Mouse (Mus musculus): ENCODE data around the gene Ccdc142.

The Ccdc142 gene

DNA sequence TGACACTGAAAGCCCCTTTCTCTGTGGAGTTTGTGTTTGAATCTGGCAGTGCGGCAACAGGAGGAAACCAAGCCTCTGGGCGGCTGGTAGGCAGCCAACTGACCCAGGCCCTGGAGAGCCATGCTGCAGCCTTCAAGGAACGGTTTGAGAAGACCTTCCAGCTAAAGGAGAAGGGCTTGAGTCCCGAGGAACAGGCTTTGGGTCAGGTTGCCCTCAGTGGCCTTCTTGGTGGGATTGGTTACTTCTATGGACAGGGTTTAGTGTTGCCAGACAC, 15.7 kb downstream of the Ccdc142 start:
- in situ Hi-C loops (cut with MboI, MseI), result no loop called here

DNA sequence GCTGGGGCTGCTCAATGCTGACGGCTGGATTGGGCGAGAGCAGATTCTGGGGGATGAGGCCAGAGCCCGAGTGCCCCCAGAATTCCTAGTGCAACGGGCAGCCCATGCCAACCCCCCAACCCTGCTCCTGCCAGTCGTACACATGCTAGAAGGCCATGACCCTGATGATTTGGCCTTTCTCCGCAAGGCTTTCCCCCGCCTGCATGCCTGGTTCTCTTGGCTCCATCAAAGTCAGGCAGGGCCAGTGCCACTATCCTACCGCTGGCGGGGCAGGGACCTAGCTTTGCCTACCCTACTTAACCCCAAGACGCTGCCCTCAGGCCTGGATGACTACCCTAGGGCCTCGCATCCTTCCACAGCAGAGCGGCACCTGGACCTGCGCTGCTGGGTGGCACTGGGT, 16.2 kb downstream of the Ccdc142 start:
- in situ Hi-C loops (cut with MboI, MseI), result no loop called here

DNA sequence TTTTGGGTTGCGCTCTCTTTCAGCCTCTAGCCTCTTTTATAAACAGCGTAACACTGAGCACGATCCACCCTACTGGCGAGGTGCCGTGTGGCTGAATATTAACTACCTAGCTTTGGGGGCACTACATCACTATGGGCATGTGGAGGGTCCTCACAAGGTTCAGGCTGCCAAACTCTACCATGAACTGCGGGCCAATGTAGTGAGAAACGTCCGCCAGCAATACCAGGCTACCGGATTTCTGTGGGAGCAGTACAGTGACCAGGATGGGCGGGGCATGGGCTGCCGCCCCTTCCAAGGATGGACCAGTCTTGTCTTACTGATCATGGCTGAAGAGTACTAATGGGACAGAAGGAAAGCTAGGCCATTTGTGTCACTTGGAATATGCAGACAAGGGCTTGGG, 17.0 kb downstream of the Ccdc142 start:
- in situ Hi-C loops (cut with MboI, MseI), result no loop called here

DNA sequence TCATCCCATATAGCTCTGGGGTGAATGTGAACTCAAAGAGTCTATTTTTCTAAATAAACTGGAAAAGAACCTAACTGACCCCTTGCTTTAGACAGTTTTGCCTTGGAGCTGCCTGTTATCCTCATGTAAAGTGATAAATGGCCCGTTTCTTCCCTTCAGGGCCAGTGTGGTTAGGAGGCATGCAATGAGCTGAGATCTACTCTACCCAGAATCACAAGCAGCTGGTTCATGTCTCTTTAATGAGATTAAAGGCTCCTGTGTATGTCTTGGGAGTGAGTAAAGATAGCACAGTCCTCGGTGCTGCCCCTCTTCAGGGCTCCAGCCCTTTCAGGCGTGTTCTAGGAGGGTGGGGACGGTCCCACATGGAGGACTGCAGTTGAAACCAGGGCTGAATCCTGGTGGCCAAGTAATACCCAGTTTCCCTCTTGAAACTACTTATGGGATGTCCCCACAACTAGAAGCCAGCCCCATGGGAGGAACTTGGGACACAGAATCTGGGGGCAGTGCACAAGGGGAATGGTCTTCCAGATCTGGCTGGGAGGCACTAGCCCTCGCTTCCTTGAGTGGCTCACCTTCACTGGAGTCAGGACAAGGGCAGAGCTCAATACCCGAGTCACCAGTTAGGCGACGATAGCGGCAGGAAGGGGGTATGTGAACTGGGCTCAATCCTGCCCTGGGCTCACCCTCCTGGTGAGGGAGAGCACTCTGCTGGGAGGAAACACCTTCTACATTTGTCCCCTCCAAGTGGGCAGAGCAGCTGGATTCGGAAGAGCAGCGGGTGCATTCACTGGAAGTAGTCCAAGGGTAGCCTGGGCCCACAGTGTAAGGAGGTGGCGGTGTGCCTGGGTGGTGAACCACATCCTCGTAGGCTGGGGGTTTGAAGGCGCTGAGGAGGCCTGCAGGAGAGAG, 17.7 kb downstream of the Ccdc142 start:
- in situ Hi-C loops (cut with MboI, MseI), result no loop called here

DNA sequence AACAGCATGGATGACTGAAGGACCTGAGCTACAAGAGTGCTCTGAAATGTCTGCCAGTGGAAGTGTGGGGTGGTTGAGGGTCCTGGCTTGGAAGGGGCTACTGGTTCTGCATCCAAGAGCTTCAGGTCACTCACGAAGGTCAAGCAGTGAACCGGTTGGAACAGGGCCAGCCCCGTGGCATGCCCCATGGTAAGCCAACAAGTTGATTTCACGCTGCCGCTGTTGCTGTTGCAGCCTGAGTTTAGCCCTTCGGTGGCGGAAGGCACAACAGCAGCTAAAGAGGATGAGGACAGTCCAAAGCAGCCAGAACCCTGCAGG, 18.3 kb downstream of the Ccdc142 start:
- in situ Hi-C loops (cut with MboI, MseI), result no loop called here

DNA sequence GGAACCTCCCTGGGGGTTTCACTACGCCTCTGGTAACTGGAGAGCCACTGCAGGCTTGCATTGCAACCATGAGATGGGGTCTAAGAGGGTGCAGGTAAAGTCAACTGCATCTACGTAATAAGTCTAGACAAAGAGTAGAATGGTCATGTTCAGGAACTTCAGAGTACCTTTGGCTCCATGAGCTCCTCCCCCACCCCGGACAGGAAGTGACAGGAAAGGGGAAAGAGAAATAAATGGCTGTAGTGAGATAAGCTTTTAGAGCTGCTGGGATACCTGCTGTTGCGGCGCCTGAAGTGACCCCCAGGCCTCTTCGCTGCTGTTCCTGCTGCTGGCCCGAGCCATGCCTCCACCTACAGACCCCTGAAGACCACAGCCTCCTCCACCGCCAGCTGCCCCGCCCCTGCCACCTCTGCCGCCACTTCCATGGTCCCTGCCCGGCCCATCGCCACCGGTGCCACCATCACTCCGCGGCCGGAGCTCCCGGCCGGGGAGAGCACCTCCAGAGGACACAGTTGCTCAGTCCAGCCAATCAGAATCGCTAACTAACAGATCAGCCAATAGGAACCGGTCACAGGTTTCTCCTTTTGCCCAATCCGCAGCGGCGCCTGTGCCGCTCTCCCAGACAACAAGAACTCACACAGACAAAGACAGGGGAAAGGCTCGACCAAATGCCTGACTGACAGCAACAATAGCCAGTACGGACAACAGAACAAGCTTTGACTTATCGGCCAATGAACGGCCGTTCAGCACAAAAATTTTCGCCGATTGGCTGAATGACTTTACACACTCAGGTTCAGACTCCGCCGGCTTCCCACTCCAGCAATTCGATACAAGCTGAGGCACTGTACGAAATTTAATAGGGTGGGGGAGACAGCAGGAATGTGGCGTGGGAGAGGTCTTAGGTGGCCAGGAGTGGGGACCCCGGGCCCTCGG, 19.8 kb downstream of the Ccdc142 start, which contains the start of gene Wbp1:
Gene Wbp1, minus strand, starts transcription at position 630 of the 933 bp plus-strand sequence.
- in situ Hi-C loops (cut with MboI, MseI), result no loop called here

DNA sequence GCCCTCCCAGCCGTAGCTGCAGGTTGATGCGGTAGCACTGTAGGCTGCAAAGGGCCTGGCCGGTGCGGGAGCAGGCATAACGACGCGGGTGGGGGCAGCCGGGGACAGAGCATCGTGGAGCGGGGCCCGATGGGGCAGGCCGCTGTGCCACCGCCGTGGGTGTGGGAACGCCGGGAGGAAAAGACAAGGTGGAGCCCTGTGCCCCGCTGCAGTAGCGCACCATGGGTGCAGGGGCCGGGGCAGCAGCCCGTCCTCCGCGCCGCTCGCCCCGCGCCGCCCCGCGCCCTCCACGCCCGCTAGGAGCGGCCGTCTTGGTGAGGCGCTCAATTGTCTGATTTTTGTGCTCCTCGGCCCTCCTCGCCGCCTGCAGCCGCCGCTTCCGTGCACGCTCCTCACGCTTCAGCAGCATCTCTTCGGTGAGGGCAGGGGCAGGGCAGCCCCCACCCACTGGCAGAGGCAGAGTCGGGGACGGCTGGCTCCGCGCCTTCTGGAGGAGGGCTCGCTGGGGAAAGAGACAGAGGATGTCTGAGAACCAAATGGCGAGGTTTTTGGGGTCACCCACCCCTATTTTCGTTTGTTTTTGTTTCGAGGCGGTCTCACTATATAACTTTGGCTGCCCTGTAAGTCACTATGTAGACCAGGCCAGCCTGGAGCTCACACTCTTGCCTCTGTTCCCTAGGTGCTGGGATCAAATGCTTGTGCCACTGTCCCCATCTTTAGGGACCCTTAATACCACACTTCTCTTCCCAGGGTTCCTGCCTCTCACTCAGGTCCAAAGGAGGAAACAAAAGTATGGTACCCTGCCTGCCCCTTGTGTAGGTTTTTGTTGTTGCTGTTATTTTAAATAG, 20.7 kb downstream of the Ccdc142 start:
- in situ Hi-C loops (cut with MboI, MseI), result no loop called here

DNA sequence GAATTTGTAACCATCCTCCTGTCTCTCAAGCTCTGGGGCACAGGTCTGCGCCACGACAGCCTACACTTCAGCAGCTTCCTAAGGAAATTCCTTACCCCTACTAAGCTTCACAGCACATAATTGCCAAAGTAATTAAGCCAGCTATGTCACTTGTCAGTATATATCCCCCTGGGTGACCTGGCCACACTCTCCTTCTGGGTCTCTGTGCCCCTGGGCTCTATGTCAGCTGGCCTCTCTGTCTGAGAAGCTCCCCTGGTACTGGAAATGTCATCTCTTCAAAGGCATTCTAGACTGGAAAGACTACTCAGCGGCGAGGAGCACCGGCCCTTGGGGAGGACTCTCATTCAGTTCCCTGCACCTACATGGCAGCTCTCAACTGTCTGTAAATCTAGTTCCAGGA, 21.6 kb downstream of the Ccdc142 start:
- in situ Hi-C loops (cut with MboI, MseI), result no loop called here

DNA sequence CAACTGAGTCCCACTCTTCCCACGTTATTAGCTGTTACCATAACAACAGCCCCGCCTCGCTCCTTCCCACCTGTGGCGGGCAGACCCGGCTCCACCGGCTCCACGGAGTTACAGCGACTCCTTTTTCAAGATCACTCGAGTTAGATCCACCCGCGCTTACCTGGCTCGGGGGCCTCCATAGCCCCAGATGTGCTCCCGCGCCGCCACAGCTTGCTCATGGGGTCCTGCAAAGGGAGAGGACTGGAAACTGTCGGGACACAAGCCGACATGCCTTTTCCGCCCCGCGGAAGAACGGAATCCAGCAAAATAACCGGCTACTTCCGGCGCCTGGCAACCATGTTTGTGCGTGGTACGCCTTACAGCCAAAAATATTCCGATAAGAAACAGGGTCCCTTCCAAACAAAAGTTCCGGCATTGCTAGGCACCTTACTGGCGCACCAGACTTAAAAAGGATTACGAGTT, 23.5 kb downstream of the Ccdc142 start:
- in situ Hi-C loops (cut with MboI, MseI), result no loop called here

DNA sequence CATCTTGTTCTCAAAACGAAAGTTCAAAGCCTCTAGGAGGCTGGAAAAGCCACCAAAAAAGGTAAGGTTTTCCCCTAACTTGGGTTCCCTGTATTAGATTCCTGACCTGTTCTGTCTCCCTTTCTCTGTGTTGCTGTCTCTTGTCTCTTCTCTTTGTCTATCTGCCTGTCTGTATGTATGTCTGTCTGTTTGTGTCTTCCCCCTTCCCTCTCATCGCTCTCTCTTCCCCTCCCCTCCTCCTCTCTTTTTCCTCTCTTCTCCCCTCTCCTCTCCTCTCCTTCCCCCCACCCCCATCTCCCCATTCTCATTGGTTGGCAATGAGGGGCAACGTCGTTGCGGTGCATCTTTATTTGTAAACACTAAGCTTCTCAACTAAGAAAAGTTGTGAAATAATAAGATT, 23.9 kb downstream of the Ccdc142 start, which contains the start of gene Ino80b:
Gene Ino80b, minus strand, starts transcription at position 101 of the 400 bp plus-strand sequence.
- in situ Hi-C loops (cut with MboI, MseI), result no loop called here

DNA sequence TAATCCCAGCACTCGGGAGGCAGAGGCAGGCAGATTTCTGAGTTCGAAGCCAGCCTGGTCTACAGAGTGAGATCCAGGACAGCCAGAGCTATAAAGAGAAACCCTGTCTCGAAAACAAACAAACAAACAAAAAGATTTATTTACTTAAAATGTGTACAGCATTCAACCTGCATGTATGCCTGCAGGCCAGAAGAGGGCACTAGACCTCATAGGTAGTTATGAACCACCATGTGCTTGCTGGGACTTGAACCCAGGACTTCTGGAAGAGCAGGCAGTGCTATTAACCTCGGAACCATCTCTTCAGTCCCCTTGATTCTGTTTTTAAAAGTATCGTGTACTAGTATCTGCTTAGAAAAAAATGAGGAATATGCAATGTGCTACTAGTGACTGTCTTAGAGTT, 26.0 kb downstream of the Ccdc142 start:
- in situ Hi-C loops (cut with MboI, MseI), result no loop called here

DNA sequence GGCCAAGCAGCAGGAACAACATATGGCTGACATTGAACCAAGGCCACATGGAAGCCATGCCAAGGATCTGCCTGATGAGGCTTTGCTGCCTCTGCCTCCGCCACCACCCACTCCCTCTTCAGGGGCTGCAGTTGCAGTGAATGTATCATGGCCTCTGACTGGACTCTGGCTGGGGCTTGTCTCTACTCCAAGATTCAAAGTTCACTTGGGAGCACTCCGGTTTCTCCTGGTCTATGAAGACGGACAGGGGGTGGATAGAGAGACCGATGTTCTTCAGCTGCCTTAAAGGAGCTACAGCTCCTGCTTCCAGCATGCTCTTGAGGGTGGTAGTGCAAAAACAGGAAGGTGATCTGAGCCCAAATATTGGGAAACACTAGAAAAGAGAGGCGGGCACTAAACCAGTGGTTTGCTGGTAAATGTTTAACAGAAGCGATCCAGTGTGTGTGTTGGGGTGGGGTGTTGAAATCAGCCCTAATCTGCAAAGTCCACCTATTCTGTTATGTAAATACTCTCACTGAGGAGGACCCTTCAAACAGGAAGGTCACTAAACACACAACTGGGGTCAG, 30.2 kb downstream of the Ccdc142 start:
- in situ Hi-C loops (cut with MboI, MseI), result no loop called here

DNA sequence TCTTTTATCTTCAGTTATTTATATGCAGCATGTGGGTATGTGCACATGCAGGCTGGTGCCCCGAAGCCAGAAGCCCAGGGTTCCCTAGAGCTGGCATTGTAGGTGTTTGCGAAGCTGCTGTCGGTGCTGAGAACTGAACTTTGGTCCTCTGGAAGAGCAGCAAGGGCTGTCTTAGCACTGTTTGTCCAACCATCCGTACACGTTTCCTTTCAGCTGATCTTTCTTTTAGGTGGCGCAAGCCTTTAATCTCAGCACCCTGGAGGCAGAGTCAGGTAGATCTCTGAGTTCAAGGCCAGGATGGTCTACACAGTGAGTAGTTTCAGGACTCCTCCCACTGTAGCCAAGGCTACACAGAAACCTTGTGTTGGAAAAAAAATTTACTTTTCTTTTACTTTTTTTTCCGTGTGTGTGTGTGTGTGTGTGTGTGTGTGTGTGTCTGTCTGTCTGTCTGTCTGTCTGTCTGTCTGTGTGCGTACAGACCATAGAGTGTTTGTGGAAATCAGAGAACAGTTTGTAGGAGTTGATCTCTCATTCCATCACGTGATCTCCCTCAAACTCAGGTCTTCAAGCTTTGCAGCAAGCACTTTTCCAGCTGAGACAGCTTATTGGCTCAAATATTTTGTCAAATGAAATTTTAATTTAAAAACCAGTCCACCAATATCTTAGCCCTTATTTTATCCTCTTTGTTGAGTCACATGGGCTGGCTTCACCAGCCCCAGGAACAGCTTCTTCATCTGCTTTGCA, 30.9 kb downstream of the Ccdc142 start:
- in situ Hi-C loops (cut with MboI, MseI), result no loop called here

DNA sequence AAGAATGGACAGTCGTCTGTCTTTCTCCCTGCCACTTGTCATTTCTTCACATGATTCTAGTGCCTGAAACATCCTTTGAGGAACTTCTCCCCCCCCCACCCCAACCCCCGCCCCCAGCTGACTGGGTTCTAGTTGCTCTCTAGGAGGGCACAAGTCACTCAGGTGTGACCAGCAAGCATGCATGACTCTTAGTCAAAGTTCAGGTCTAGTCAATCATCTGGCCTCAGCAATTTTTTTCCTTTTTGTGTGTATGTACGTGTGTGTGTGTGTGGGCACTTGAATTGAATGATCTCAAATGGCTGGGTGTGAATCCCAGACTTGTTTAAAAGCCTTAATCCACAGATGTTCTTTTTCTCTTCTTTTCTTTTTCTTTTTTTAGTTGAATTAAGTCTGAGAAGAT, 32.8 kb downstream of the Ccdc142 start:
- in situ Hi-C loops (cut with MboI, MseI), result no loop called here

DNA sequence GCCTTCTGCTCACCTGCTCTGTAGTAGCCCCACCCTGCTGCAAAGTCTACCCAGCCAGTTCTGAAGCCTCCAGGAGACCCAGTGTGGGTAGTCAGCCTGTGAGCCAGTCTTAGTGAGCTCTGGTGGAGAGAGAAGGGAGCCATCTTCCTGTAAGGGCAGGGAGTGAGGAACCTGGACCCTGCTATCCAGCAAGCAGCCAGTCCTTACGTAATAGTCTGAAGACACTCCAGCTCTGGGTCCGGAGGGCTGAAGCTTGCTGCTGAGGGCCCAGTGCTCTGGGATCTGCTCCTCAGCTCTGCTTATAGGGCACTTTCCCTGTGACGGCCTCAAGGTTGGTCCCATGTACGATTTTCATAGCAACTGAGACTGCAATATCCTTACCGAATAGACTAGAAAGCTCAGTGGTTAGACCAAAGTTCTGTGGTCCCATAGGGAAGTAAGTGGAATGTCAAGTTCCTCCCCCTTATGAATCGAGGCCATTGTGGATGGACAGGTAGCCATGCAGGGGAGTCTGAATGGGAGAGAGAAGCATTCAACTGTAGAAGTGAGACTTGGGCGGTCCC, 33.6 kb downstream of the Ccdc142 start, which contains the start of gene Rtkn:
Gene Rtkn, plus strand, starts transcription at position 513 of the 563 bp plus-strand sequence.
- in situ Hi-C loops (cut with MboI, MseI), result no loop called here

DNA sequence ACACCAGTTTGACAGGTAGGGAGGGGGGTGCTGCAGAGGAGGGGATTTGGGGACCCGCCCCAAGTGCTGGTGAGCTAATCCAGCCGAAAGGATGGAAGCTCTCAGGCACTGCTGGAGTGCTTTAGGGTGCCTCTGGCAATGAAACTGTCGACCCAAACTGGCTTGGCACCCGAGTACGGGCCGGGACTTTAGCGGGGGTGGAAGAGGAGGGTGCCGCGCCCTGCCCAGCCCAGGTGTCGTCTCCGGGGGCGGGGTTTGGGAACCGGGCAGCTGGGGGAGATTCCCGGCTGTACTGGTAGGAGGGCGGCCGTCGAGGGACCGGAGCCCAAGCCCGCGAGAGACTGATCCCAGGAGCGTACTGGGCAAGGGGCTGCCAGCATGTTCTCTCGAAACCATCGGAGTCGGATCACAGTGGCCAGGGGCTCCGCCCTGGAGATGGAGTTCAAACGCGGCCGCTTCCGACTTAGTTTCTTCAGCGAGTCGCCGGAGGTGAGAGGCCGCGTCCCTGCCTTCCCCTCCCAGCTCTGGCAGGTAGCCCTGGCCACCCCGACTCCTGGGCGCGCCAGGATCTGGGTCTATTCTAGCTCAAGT, 34.3 kb downstream of the Ccdc142 start:
- in situ Hi-C loops (cut with MboI, MseI), result no loop called here

DNA sequence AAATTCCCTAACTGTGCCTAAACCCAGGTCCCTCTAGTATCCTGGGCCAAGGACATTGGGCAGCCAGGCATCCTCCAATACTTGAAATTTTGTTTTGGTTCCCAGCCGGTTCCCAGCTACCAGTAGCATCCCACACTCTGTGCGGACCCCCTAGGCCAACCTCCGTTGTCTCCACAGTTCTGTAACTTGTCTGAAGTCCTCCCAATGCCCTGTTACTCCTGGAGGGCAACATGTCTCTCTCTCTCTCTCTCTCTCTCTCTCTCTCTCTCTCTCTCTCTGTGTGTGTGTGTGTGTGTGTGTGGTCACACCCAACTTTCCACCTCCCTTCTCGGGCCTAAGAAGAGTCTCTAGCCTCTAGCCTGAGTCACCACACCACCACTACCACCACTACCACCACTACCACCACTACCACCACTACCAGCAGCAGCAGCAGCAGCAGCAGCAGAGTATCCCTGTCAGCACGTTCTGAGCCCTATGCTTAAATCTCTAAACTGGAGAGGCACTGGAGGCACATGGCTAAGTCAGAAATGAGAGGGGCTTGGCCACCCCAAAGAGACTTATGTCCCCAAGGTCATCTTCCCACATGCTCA, 35.0 kb downstream of the Ccdc142 start:
- in situ Hi-C loops (cut with MboI, MseI), result no loop called here

DNA sequence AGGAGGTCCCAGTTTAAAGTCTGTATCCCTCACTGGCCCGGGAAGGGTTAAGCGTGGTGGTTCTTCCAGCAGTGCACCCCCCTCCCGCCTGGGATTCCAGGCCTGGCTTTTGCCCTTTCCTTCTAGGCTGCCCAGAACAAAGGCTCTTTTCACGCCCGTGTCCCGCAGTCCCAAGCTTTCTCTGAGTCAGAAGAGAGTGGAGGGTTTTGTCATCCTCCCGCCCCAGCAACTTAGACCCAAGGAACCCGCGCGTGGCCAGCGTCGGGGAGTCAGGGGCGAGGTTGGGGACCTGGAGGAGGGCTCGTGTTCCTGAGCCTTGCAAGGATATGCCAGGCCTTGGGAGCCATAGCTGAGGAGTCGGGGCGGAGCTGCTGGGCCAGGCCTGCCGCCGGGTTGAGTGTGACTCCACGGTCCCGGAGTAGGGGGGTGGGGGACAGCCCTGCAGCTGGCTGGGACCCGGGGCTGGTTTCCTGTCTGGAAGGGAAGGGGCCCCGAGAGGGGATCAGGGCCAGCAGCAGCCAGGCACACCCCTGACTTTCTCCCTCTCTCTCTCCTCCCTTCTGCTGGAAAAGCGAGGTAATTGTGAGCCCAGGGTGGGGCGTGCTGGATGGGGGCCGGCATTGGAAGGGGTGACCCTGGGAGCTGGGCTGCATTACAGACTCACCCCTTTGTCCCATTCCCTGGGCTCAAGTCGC, 35.6 kb downstream of the Ccdc142 start:
- in situ Hi-C loops (cut with MboI, MseI), result no loop called here

DNA sequence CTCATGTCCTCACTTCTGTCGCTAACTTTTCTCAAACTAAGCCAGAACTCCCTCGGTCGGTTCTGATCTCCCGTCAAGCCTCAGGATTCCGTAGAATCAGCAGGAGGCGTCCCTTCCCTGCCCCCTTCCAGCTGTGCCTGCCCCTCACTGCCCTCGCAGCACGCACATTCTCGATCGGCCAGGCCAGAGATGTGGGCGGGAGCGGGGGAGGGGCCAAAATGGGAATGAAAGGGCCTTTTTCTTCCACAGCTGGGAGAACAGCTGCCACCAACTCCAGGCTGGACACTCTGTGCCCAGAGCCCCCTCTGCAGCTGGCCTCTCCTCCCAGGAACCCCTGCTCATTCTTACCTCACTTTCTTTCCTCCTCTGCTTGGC, 36.2 kb downstream of the Ccdc142 start:
- in situ Hi-C loops (cut with MboI, MseI), result no loop called here
